Mouse (Mus musculus) mesoderm, embryonic 11.5 days (tissue): Measurements from ENCODE around the gene Ptbp3.
A peak's percentile ranks its signal among the peaks of the same experiment; 100 is the strongest.

Experiments used
- DNase-seq: peaks from one replicate; pipeline ENCODE4 v3.0.0-alpha.2; 2012; ENCODE audit warnings: low read depth, low spot score

Ptbp3 gene

GRCm38 (mm10) chr4:59437990-59438854 lies 110.9 kb downstream of the Ptbp3 start, which contains the start of gene Susd1:
Gene Susd1 (minus strand): TSS chr4:59438633.
- DNase-seq = peak; percentile 50

GRCm38 (mm10) chr4:59435951-59436350 lies 113.2 kb downstream of the Ptbp3 start:
- DNase-seq = no peak

- no peak for DNase-seq
Measured at GRCm38 (mm10) chr4:59434039-59434438, 115.1 kb downstream of the Ptbp3 start.

- no peak for DNase-seq
Measured at GRCm38 (mm10) chr4:59429128-59429527, 120.0 kb downstream of the Ptbp3 start.

- no peak for DNase-seq
Measured at GRCm38 (mm10) chr4:59426429-59426828, 122.7 kb downstream of the Ptbp3 start.

- DNase-seq = no peak
Measured at GRCm38 (mm10) chr4:59422808-59423207, 126.4 kb downstream of the Ptbp3 start.

GRCm38 (mm10) chr4:59422025-59422783 lies 127.0 kb downstream of the Ptbp3 start:
- DNase-seq = no peak
